In genomic region chr14:38701413-38701812, GRCm38 (mm10) we compare ENCODE assay signal across 15 mouse cellular contexts.
"Had no signal": no experiment of that assay in that cellular context is flagged by ENCODE, and none has a peak within 500 bp of the region (broad histone marks: within the 10 kb centered on the region; RNA-seq: fewer than 3 reads in every experiment).

No protein-coding gene starts in this region.

- H3K27ac ChIP-seq: intestine, embryonic 15.5 days; limb, embryonic 12.5 days; liver, embryonic 15.5 days; midbrain, embryonic 10.5 days; neural tube, embryonic 13.5 days had no signal

- H3K4me1 ChIP-seq: intestine, embryonic 15.5 days; limb, embryonic 12.5 days; liver, embryonic 15.5 days; neural tube, embryonic 13.5 days had no signal

- H3K36me3 ChIP-seq: intestine, embryonic 15.5 days; limb, embryonic 12.5 days; liver, embryonic 15.5 days; midbrain, embryonic 10.5 days; neural tube, embryonic 13.5 days had no signal

- H3K4me3 ChIP-seq: intestine, embryonic 15.5 days; limb, embryonic 12.5 days; liver, embryonic 15.5 days; midbrain, embryonic 10.5 days; neural tube, embryonic 13.5 days had no signal

- DNase-seq: kidney, adult 18-20 months; kidney, postnatal 14 days; layer of hippocampus, adult 9-11 months; layer of hippocampus, postnatal 36 days; retina, postnatal 1 day; right cerebral cortex, postnatal 4 days; spleen, adult 18-20 months; thymus, adult 18-20 months; thymus, postnatal 14 days had no signal

- ATAC-seq: intestine, embryonic 15.5 days had no signal

- H3K9ac ChIP-seq: intestine, embryonic 15.5 days; limb, embryonic 12.5 days; liver, embryonic 15.5 days; neural tube, embryonic 13.5 days had no signal

- H3K4me2 ChIP-seq: intestine, embryonic 15.5 days; limb, embryonic 12.5 days; liver, embryonic 11.5 days; liver, embryonic 15.5 days; neural tube, embryonic 13.5 days had no signal

- H3K9me3 ChIP-seq: intestine, embryonic 15.5 days; limb, embryonic 12.5 days; liver, embryonic 15.5 days; midbrain, embryonic 10.5 days; neural tube, embryonic 13.5 days had no signal

- H3K27me3 ChIP-seq: intestine, embryonic 15.5 days; limb, embryonic 12.5 days; liver, embryonic 15.5 days; neural tube, embryonic 13.5 days had no signal
